Mouse (Mus musculus) large intestine, adult 2 months (tissue): ENCODE data around the gene Hoxd10. TPM values are rescaled to one million over a fixed set of nuclear protein-coding genes. Genes with fewer than 3 reads are reported as not detected.

ENCODE experiments used
- DNase-seq: peaks from one replicate; pipeline ENCODE4 v3.0.0-alpha.2; 2012; ENCODE audit warnings: low read depth, low spot score
- WGBS: fragments of 180-500 bp; shearing (Covaris S2); methylation state at CpG from one replicate; pipeline ENCODE4 v1.1.7; 2018; 5-methylcytosine and 5-hydroxymethylcytosine counted together
- polyA plus RNA-seq: library from polyadenylated mRNA; depleted of rRNA; stranded (reverse); fragments of >200 nt; gene quantifications from 2 replicates; pipeline ENCODE4 v1.2.3, GENCODE M21; 2012; rRNA removed

Hoxd10 gene
- polyA plus RNA-seq, 1 experiment: not detected

DNA sequence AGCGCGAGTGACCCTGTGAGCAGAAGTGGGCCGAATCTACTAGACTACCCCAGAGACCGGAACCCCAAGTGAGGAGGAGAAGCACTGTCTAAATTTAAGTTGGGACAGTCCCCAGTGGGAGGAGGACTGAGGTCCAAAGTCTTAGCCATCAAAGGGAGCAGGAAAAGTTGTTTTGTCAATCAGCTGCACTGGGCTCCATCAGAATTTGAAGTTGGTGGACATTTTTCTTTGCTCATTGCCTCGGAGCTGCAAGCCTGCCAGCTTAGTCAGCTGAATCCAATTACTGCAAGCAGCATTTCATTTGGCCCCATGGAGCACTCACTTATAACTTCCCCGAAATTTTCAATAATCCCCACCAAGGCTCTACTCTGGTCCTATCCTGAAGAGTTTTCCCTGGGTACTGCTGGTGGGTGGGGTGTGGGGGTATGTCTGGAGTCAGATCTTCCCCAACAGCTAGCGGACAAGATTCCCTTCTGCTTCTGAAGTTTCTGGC is 45.9 kb downstream of the Hoxd10 start:
- WGBS: 71% methylated on average over 7 of the region's 7 CpGs
- DNase-seq: no peak

GRCm38 (mm10) chr2:74738623-74739475 is 47.1 kb downstream of the Hoxd10 start:
- DNase-seq: no peak
- WGBS: 19% methylated on average over 20 of the region's 20 CpGs

GRCm38 (mm10) chr2:74739476-74739800 is 47.7 kb downstream of the Hoxd10 start:
- DNase-seq: no peak
- WGBS: 50% methylated on average over 2 of the region's 2 CpGs

DNA sequence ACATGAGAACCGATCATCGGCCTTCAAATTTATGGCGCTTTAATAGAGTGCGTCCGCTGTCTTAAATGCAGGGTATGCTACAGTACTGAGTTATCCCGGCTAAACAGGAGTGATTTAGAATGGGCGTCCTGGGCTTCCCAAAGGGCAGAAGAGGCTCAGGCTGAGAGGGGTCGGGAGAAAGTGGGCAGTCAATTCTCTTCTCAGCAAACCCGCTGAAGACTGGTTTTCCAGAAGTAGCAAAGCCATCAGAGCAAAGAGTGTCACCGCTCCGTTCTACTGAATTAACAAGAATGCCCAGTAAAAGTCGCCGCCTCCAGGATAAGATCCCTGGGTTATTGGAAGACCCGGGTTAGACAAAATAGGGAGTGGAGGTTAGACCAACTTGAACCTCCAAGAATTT is 48.1 kb downstream of the Hoxd10 start:
- no peak for DNase-seq
- 47% methylated on average over 14 of the region's 14 CpGs for WGBS

DNA sequence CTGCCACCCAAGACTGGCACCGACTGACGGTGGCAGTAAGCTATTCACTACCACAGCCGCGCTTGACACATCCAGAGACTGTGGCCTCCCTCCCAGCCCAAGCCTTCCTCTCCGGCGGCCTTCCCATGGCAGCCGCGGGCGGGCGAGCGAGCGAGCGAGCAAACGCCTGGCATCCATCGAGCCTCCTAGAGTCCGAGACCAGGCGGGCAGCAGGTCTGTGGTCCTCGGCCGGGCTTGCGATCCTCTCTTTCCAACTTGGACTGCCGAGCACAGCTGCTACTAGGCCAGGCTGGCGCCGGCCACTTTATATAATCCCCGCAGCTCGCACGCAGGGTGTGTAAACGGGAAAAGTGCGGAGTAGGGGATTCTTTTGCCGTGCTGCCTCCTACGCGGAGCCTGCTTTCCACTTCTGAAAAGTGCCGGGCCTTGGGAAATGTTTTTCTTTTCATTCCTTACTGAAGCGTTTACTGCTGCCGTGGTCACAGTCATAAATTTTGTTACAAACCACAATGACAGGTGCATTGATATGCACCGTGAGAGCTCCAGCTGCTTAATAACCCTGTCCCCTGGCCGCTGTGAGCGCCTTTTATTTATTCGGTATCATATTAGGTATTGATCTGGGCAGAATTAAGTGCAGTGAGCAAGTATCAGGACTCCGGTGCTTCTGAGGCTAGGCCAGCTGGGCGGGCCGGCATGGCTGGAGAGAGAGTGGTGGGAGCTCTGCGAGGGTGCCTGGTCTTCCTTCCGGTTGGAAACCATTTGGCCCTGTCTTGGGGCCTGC is 48.8 kb downstream of the Hoxd10 start:
- 20% methylated on average over 43 of the region's 43 CpGs for WGBS
- DNase-seq: no peak

- no peak for DNase-seq
- 78% methylated on average over 2 of the region's 3 CpGs for WGBS
Measured at GRCm38 (mm10) chr2:74741252-74741978, 49.7 kb downstream of the Hoxd10 start.

GRCm38 (mm10) chr2:74741979-74742277 is 50.2 kb downstream of the Hoxd10 start:
- DNase-seq: no peak

Other genes starting within 250 kb of the Hoxd10 start
- 3.3 and 3.7 TPM in 2 replicates for gene Lnpk, start 112.5 kb upstream of the Hoxd10 start, polyA plus RNA-seq
- not detected in 2 replicates for gene Evx2, start 32.4 kb upstream of the Hoxd10 start, polyA plus RNA-seq
- not detected in 2 replicates for gene Hoxd13, start 23.6 kb upstream of the Hoxd10 start, polyA plus RNA-seq
- not detected in 2 replicates for gene Hoxd12, start 16.9 kb upstream of the Hoxd10 start, polyA plus RNA-seq
- gene Hoxd11, start 12.4 kb upstream of the Hoxd10 start, polyA plus RNA-seq: not detected in 2 replicates
- 0.15 and 0.16 TPM in 2 replicates for gene Hoxd9, start 5.8 kb downstream of the Hoxd10 start, polyA plus RNA-seq
- 0.78 and 0.92 TPM in 2 replicates for gene Hoxd8, start 12.7 kb downstream of the Hoxd10 start, polyA plus RNA-seq
- gene Hoxd3, start 20.0 kb downstream of the Hoxd10 start, polyA plus RNA-seq: 0.05 and 0.06 TPM in 2 replicates
- 2.0 and 2.4 TPM in 2 replicates for gene Hoxd4, start 20.0 kb downstream of the Hoxd10 start, polyA plus RNA-seq
- 0.38 and 0.45 TPM in 2 replicates for gene Gm28230, start 34.8 kb downstream of the Hoxd10 start, polyA plus RNA-seq
- gene Hoxd1, start 71.1 kb downstream of the Hoxd10 start, polyA plus RNA-seq: not detected in 2 replicates
- 34.3 and 43.9 TPM in 2 replicates for gene Mtx2, start 133.9 kb downstream of the Hoxd10 start, polyA plus RNA-seq